In genomic region chr7:144469908-144470544, GRCm38 (mm10) we compare ENCODE assay signal across 8 mouse cellular contexts. TPM values are rescaled to one million over a fixed set of nuclear protein-coding genes. Genes with fewer than 3 reads are reported as not detected.
A peak's percentile ranks its signal among the peaks of the same experiment; 100 is the strongest.
DNase-seq lines count a peak whose midpoint lies in the region; ATAC-seq and TF ChIP-seq lines count a peak whose summit lies in the region.

No protein-coding gene starts in this region.

- intact Hi-C loops in gastrocnemius, postnatal 14 days (cut with DNase I; ENCODE audit: low total_unique reads): loop anchor here (10.0 kb wide), 1 partner anchor 105 kb away; no protein-coding TSS in a partner anchor
- intact Hi-C loops in left cerebral cortex, postnatal 14 days (cut with DNase I): no loop called here

- peak overlapping the region; percentile 57 for H3K27ac ChIP-seq in liver, adult 2 months (replicated peaks; ENCODE audit: insufficient read depth, low read depth, low read length)
- peak overlapping the region; percentile 17; the same call in 1 of the 2 replicates for H3K27ac ChIP-seq in hindbrain, embryonic 11.5 days (ENCODE audit: low read depth, low read length)
- peak overlapping the region; percentile 78 for H3K27ac ChIP-seq in liver, postnatal 0 days (ENCODE audit: low read depth)
- peak overlapping the region; percentile 84 for H3K27ac ChIP-seq in stomach, embryonic 14.5 days (ENCODE audit: low read length)

- H3K36me3 ChIP-seq in liver, adult 2 months (ENCODE audit: control insufficient read depth, insufficient read depth, low read length): no peaks in the 10 kb centered on the region
- H3K36me3 ChIP-seq in hindbrain, embryonic 11.5 days (ENCODE audit: control insufficient read depth, insufficient read depth, low read length): peaks cover 3% of the 10 kb centered on the region; the same call in 1 of the 2 replicates
- peaks cover under 1% of the 10 kb centered on the region; the same call in 1 of the 2 replicates for H3K36me3 ChIP-seq in liver, postnatal 0 days (replicated peaks; ENCODE audit: insufficient read depth, low read length)
- H3K36me3 ChIP-seq in stomach, embryonic 14.5 days (ENCODE audit: control insufficient read depth, insufficient read depth, low read length): peaks cover 7% of the 10 kb centered on the region

- 2% methylated on average over 31 of the region's 31 CpGs for WGBS in liver, adult 2 months
- 3% methylated on average over 30 of the region's 31 CpGs for WGBS in hindbrain, embryonic 11.5 days
- WGBS in liver, postnatal 0 days (ENCODE audit: insufficient replicate concordance): 10% methylated on average over 31 of the region's 31 CpGs
- 1% methylated on average over 31 of the region's 31 CpGs for WGBS in stomach, embryonic 14.5 days

- H3K4me3 ChIP-seq in liver, adult 2 months (ENCODE audit: insufficient read depth, low read depth, low read length): peak overlapping the region; percentile 97
- peak overlapping the region; percentile 75 for H3K4me3 ChIP-seq in hindbrain, embryonic 11.5 days (ENCODE audit: low read depth, low read length)
- peak overlapping the region; percentile 80 for H3K4me3 ChIP-seq in liver, postnatal 0 days (ENCODE audit: low read depth, low read length)
- peak overlapping the region; percentile 90 for H3K4me3 ChIP-seq in stomach, embryonic 14.5 days (ENCODE audit: low read depth, low read length)

- H3K9me3 ChIP-seq in hindbrain, embryonic 11.5 days (ENCODE audit: control insufficient read depth, low read length): no peaks in the 10 kb centered on the region
- no peaks in the 10 kb centered on the region for H3K9me3 ChIP-seq in liver, postnatal 0 days (ENCODE audit: low read length)
- no peaks in the 10 kb centered on the region for H3K9me3 ChIP-seq in stomach, embryonic 14.5 days (ENCODE audit: control insufficient read depth, low read depth, low read length)

- TF ChIP-seq CTCF in liver, adult 2 months (IDR thresholded peaks at IDR 0.05; ENCODE audit: low read depth, low read length): no peak
- no peak for TF ChIP-seq CTCF in liver, postnatal 0 days (IDR thresholded peaks at IDR 0.05; ENCODE audit: low read depth)

- no peaks in the 10 kb centered on the region for H3K27me3 ChIP-seq in liver, adult 2 months (ENCODE audit: control insufficient read depth, insufficient read depth, low read length)
- H3K27me3 ChIP-seq in hindbrain, embryonic 11.5 days (ENCODE audit: control insufficient read depth, insufficient read depth, low read length): no peaks in the 10 kb centered on the region
- no peaks in the 10 kb centered on the region for H3K27me3 ChIP-seq in liver, postnatal 0 days (ENCODE audit: insufficient read depth, low read length)
- H3K27me3 ChIP-seq in stomach, embryonic 14.5 days (ENCODE audit: control insufficient read depth, insufficient read depth, low read length): no peaks in the 10 kb centered on the region

- peak overlapping the region; percentile 96 for H3K9ac ChIP-seq in liver, adult 2 months (ENCODE audit: low read depth, low read length)
- peak overlapping the region; percentile 88 for H3K9ac ChIP-seq in hindbrain, embryonic 11.5 days (ENCODE audit: low read depth, low read length)
- peak overlapping the region; percentile 80 for H3K9ac ChIP-seq in liver, postnatal 0 days (replicated peaks)
- peak overlapping the region; percentile 94 for H3K9ac ChIP-seq in stomach, embryonic 14.5 days (replicated peaks; ENCODE audit: low read depth, low read length)

- no peak for TF ChIP-seq EP300 in liver, postnatal 0 days (IDR thresholded peaks at IDR 0.05; ENCODE audit: low read depth)

- H3K79me2 ChIP-seq in liver, adult 2 months (ENCODE audit: control insufficient read depth, insufficient read depth, low read length): peaks cover 21% of the 10 kb centered on the region; the same call in 1 of the 2 replicates

- no peak for TF ChIP-seq POLR2A in liver, adult 2 months (IDR thresholded peaks at IDR 0.05; ENCODE audit: extremely low read depth, insufficient read depth, low read length)

- ATAC-seq in hindbrain, embryonic 11.5 days (ENCODE audit: low FRiP score): peak; percentile 50
- peak; percentile 27 for ATAC-seq in liver, postnatal 0 days
- peak; percentile 39 for ATAC-seq in stomach, embryonic 14.5 days (ENCODE audit: insufficient number of reproducible peaks, insufficient read depth, low FRiP score, low read depth)

- DNase-seq in liver, adult 2 months (ENCODE audit: extremely low read depth, low read depth, low spot score): no peak
- no peak for DNase-seq in liver
- DNase-seq in embryo, embryonic 10.5 days (ENCODE audit: low spot score): peak; percentile 42
- peak; percentile 36 for DNase-seq in hindbrain, embryonic 11.5 days (ENCODE audit: low spot score)
- DNase-seq in liver, postnatal 0 days: no peak
- no peak for DNase-seq in gastrocnemius, postnatal 14 days
- no peak for DNase-seq in left cerebral cortex, postnatal 14 days (ENCODE audit: low spot score in 2 of 2)

- peak overlapping the region; percentile 84 for H3K4me2 ChIP-seq in hindbrain, embryonic 11.5 days (replicated peaks; ENCODE audit: low read depth, low read length)
- H3K4me2 ChIP-seq in liver, postnatal 0 days (ENCODE audit: low read depth, low read length): peak overlapping the region; percentile 75
- H3K4me2 ChIP-seq in stomach, embryonic 14.5 days (replicated peaks; ENCODE audit: low read depth, low read length): peak overlapping the region; percentile 74

- H3K4me1 ChIP-seq in liver, adult 2 months (ENCODE audit: control insufficient read depth, insufficient read depth, low read length): peaks cover 9% of the 10 kb centered on the region
- peaks cover 7% of the 10 kb centered on the region; the same call in 1 of the 2 replicates for H3K4me1 ChIP-seq in hindbrain, embryonic 11.5 days (replicated peaks; ENCODE audit: control insufficient read depth, insufficient read depth, low read length)
- H3K4me1 ChIP-seq in liver, postnatal 0 days (ENCODE audit: insufficient read depth): peaks cover 15% of the 10 kb centered on the region
- peaks cover 8% of the 10 kb centered on the region; the same call in 1 of the 2 replicates for H3K4me1 ChIP-seq in stomach, embryonic 14.5 days (ENCODE audit: control insufficient read depth, insufficient read depth, low read length)

RNA-seq across cellular contexts. Expression of gene Cttn, which starts 0.8 kb away (rescaled TPM):
- 26.6 and 27.1 TPM in 2 replicates for total RNA-seq in liver, adult 2 months (2014; rRNA removed)
- 31.2 and 36.1 TPM in 2 replicates for polyA plus RNA-seq in liver, adult 2 months (2012; rRNA removed)
- polyA plus RNA-seq in hindbrain, embryonic 11.5 days (2014; fragmentation: Nextera tagmentation; extraction: Ambion mirVana): 174 and 196 TPM in 2 replicates
- 24.8 and 29.0 TPM in 2 replicates for polyA plus RNA-seq in liver, postnatal 0 days (2015; fragmentation: Nextera tagmentation; extraction: Ambion mirVana)
- 177 and 180 TPM in 2 replicates for polyA plus RNA-seq in stomach, embryonic 14.5 days (2014; fragmentation: Nextera tagmentation; extraction: Ambion mirVana)
- 10 to 100 TPM; 32.6 to 35.8 TPM for total RNA-seq in gastrocnemius, postnatal 14 days (2021)
- total RNA-seq in left cerebral cortex, postnatal 14 days (2021): 100 to 1,000 TPM; 123 to 129 TPM

Comparison
In these comparisons a context has a peak if more than half of its experiments do, and no peak if none do; other contexts are left out.
1. DNase-seq: peak in embryo, embryonic 10.5 days (single experiment) and hindbrain, embryonic 11.5 days (single experiment); none in liver, adult 2 months (single experiment), liver (single experiment), liver, postnatal 0 days (single experiment), gastrocnemius, postnatal 14 days (single experiment) and left cerebral cortex, postnatal 14 days (0 of 2).
2. H3K27ac ChIP-seq: peak in every context shown above with its lines; median percentile 84 in stomach, embryonic 14.5 days; 78 in liver, postnatal 0 days; 57 in liver, adult 2 months; 17 in hindbrain, embryonic 11.5 days.
3. Peak in every context shown above with its lines, with median percentiles within 50 percentile points of each other: H3K4me3 ChIP-seq, H3K9ac ChIP-seq, ATAC-seq and H3K4me2 ChIP-seq.